Mouse (Mus musculus) midbrain, embryonic 10.5 days (tissue): ENCODE results near the gene Gm11492. TPM values are rescaled to one million over a fixed set of nuclear protein-coding genes. Genes with fewer than 3 reads are reported as not detected.
A peak's percentile ranks its signal among the peaks of the same experiment; 100 is the strongest.

ENCODE experiments used
- DNase-seq: peaks from one replicate; pipeline ENCODE4 v3.0.0-alpha.2; 2017; ENCODE audit warnings: low spot score
- H3K27ac ChIP-seq: fragments of 300-500 bp; sonication (generic); replicated peaks from 2 replicates; pipeline ENCODE4 v1.5.1; 2016; ENCODE audit warnings: mild to moderate bottlenecking
- H3K27me3 ChIP-seq: fragments of 300-500 bp; sonication (generic); 2 replicates; pipeline ENCODE4 v1.6.1; 2016; ENCODE audit warnings: low read depth, mild to moderate bottlenecking; ENCODE audit not compliant: poor library complexity, severe bottlenecking
- H3K36me3 ChIP-seq: fragments of 300-500 bp; sonication (generic); 2 replicates; pipeline ENCODE4 v1.6.1; 2016; ENCODE audit warnings: mild to moderate bottlenecking, moderate library complexity
- H3K4me1 ChIP-seq: fragments of 300-500 bp; sonication (generic); 2 replicates; pipeline ENCODE4 v1.6.1; 2016
- H3K4me3 ChIP-seq: fragments of 300-500 bp; sonication (generic); 2 replicates; pipeline ENCODE4 v1.5.1; 2016; ENCODE audit warnings: mild to moderate bottlenecking, moderate library complexity
- H3K9me3 ChIP-seq: fragments of 300-500 bp; sonication (generic); replicated peaks from 2 replicates; pipeline ENCODE4 v1.6.1; 2016; ENCODE audit warnings: mild to moderate bottlenecking
- WGBS: fragments of 180-500 bp; shearing (Covaris S2); methylation state at CpG from one replicate; pipeline ENCODE4 v1.1.7; 2016; 5-methylcytosine and 5-hydroxymethylcytosine counted together
- polyA plus RNA-seq: library from polyadenylated mRNA; unstranded; fragments of >200 nt; fragmentation: Nextera tagmentation; extraction: Ambion mirVana; gene quantifications from 2 replicates; pipeline ENCODE4 v1.2.1, GENCODE M21; 2016

Gm11492 gene
- polyA plus RNA-seq, 1 experiment from 2014 or later: not detected

DNA sequence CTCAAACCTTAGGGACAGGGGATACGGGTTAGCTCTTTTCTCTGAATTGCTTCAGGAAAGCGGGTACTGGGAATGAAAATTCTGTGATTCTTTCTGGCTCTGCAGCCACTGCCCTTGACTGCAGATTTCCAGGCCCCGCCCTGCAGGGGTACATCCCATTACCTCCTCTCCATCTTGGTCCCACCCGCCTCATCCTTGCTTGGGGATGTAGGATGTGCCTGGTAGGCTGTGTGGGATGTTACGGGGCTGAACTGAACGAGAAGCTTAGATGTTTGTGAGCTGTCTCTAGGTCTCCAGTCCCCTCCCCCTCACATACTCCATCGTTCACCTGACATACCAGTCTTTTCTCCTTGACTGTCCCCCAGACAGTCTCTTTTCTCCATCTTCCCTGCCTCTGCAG, 29.5 kb downstream of the Gm11492 start:
- Histone ChIP-seq H3K4me3 (peak overlapping the region; percentile 84), H3K27me3 (no peaks in the 10 kb centered on the region), H3K4me1 (peaks cover 57% of the 10 kb centered on the region), H3K36me3 (peaks cover 64% of the 10 kb centered on the region), H3K27ac (peak overlapping the region; percentile 94), H3K9me3 (no peaks in the 10 kb centered on the region)
- WGBS: 17% methylated on average over 7 of the region's 7 CpGs
- no peak for DNase-seq

DNA sequence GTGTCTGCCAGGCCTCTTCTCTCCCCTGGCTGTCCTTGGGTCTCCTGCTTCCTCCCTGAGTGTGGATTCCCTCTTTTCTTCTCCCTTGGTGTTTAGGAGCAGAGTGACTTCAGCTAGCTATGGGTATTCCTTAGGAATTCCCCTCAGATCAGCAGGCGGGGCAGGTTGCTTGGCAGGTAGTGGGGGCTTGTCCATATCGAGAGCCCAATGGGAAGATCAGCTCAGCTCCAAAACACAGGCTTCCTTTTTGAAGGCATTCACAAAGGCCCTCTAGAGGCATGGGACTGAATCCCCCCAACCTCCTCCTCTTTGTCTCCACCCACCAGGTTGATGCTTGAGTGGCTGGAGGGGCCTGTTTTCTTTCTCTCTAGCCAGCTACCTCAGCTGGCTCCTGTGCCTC, 30.0 kb downstream of the Gm11492 start:
- no peaks in the 10 kb centered on the region for H3K9me3 ChIP-seq
- H3K4me3 ChIP-seq: peak overlapping the region; percentile 84
- H3K4me1 ChIP-seq: peaks cover 55% of the 10 kb centered on the region
- peaks cover 69% of the 10 kb centered on the region for H3K36me3 ChIP-seq
- peak overlapping the region; percentile 94 for H3K27ac ChIP-seq
- 46% methylated on average over 2 of the region's 2 CpGs for WGBS
- H3K27me3 ChIP-seq: no peaks in the 10 kb centered on the region
- no peak for DNase-seq

DNA sequence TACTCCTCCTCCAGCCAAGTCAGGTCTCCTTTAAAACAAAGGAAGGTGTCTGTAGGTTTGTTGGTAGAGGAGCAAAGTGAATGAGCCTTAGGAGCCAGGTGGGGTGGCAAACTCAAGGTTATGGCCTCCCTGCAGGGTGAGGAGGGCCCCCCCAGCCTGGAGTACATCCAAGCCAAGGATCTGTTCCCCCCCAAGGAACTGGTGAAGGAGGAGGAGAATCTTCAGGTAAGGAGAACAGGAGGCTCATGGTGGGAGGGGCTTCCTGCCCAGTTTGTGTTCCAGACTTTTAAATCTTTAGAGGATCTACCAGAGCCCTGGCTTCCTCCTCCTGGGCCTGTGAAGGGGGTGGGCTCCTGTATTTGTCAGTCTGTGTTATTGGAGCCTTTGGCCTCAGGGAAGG, 30.6 kb downstream of the Gm11492 start:
- Histone ChIP-seq H3K36me3 (peaks cover 75% of the 10 kb centered on the region), H3K4me1 (peaks cover 54% of the 10 kb centered on the region), H3K9me3 (no peaks in the 10 kb centered on the region), H3K4me3 (peak overlapping the region; percentile 84; the same call in 1 of the 2 replicates), H3K27me3 (no peaks in the 10 kb centered on the region), H3K27ac (peak overlapping the region; percentile 94)
- no peak for DNase-seq

DNA sequence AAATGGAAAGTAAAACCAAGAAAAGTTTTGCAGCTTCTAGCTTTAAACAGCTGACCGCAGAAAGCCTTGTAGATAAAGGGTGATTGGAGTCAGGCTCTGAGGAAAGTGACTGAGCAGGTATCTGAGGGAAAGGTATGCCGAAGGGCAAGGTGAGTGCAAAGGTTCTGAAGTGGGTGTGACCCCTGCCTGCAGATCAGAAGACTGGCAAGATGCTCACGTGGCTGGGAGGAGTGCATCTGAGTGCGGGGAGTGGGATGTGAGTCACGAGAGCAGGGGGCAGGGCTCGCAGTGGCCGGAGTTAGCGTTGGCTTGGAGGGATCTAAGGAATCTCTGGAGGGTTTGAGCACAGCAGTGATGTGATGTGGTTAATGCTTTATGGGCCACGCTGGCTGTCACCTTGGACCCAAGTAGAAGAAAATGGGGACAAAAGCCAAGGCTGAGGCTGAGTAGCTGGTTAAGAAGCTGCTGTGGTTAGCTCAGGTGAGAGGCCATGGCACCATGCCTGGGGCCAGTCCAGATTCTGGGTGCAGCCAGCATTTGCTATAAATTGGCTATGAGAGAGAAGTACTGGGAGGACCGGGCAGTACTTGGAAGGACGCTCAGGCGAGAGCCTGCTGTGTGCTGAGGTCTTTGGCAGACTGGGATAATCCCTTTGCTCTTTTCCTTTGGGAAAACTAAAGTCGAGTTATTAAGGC, 33.1 kb downstream of the Gm11492 start:
- no peak for DNase-seq
- Histone ChIP-seq H3K4me1 (peaks cover 29% of the 10 kb centered on the region), H3K36me3 (peaks cover 87% of the 10 kb centered on the region), H3K27ac (no peak overlapping the region), H3K4me3 (no peak overlapping the region), H3K27me3 (no peaks in the 10 kb centered on the region), H3K9me3 (no peaks in the 10 kb centered on the region)
- WGBS: 92% methylated on average over 13 of the region's 13 CpGs

DNA sequence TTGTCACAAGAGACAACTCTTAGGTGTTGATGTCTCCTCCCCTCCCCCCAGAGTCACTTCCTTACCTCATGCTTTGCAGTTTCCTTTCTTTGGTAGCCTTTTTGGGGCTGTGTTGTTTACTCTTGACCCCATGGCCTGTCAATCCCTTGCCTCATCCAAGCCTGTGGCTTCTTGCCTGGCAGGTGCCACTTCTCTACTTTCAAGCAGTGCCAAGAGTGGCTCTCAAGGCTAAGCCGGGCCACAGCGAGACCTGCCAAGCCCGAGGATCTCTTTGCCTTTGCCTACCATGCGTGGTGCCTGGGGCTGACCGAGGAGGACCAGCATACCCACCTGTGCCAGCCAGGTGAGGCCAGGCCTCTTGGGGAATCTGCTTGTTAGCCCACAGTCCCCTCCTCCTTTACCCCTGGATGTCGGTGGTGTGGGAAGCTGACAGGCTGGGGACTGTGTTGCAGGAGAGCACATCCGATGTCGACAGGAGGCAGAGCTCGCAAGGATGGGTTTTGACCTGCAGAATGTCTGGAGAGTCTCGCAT, 33.9 kb downstream of the Gm11492 start:
- Histone ChIP-seq H3K27me3 (no peaks in the 10 kb centered on the region), H3K4me3 (no peak overlapping the region), H3K27ac (no peak overlapping the region), H3K4me1 (peaks cover 21% of the 10 kb centered on the region), H3K36me3 (peaks cover 93% of the 10 kb centered on the region), H3K9me3 (no peaks in the 10 kb centered on the region)
- DNase-seq: no peak
- 92% methylated on average over 10 of the region's 10 CpGs for WGBS

DNA sequence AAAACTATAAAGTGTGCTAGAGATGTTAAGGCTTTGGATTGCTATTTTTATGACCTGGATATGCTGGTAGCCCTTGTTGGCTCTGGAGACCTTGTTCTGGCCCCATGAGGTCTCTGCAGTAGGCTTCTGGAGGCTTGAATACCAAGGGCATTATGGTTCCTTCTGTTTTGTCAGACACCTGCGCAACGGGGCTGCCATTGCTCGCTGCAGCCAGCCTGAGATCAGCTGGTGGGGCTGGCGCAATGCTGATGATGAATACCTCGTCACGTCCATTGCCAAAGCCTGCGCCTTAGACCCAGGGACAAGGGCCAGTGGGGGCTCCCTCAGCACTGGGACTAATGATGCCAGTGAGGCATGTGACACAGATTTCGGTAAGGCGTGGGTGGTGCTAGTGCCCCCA, 35.8 kb downstream of the Gm11492 start:
- Histone ChIP-seq H3K27me3 (no peaks in the 10 kb centered on the region), H3K4me1 (peaks cover 2% of the 10 kb centered on the region), H3K9me3 (no peaks in the 10 kb centered on the region), H3K4me3 (no peak overlapping the region), H3K27ac (no peak overlapping the region), H3K36me3 (peaks cover 100% of the 10 kb centered on the region)
- DNase-seq: no peak
- WGBS: 98% methylated on average over 9 of the region's 9 CpGs

DNA sequence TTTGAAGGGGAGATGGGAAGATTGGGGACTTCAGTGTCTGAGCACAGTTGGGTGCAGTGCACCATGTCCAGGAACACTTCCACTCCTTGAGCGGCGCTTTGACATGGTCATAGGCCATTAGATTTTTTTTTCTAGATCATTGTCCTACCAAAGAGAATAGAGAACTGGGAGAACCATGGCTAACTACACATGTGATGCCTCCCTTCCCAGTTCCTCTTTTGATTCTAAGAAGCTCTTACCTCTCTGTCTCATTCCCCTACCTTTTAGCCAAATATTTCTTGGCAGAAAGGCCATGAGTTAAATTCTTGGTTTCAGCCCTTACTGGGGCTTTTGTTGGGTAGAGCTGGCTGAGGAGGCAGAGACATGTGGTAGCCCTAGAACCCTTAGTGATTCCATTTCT, 37.1 kb downstream of the Gm11492 start:
- peaks cover 100% of the 10 kb centered on the region for H3K36me3 ChIP-seq
- H3K4me3 ChIP-seq: no peak overlapping the region
- DNase-seq: no peak
- no peaks in the 10 kb centered on the region for H3K27me3 ChIP-seq
- H3K27ac ChIP-seq: no peak overlapping the region
- WGBS: 91% methylated on average over 2 of the region's 2 CpGs
- no peaks in the 10 kb centered on the region for H3K4me1 ChIP-seq
- H3K9me3 ChIP-seq: no peaks in the 10 kb centered on the region

DNA sequence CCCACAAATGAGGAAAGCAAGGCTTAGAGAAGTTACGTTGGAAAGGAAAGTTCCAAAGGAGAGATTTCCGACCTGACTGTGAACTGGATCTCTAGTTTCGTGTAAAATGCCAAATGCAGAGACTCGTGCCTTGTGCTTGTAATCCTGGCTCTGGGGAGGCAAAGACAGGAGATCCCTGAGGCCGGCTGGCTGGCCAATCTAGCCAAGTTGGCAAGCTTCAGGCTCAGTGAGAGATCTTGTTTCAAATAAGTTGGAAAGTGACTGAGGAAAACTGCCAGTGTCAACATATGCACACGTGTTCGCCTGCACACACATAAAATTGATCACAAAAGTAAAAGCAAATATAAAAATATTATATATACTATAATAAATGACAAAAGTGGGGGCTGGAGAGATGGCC, 42.8 kb downstream of the Gm11492 start:
- H3K9me3 ChIP-seq: no peaks in the 10 kb centered on the region
- DNase-seq: no peak
- peaks cover 100% of the 10 kb centered on the region for H3K36me3 ChIP-seq
- no peak overlapping the region for H3K27ac ChIP-seq
- no peaks in the 10 kb centered on the region for H3K4me1 ChIP-seq
- H3K4me3 ChIP-seq: no peak overlapping the region
- 93% methylated on average over 7 of the region's 7 CpGs for WGBS
- H3K27me3 ChIP-seq: no peaks in the 10 kb centered on the region

DNA sequence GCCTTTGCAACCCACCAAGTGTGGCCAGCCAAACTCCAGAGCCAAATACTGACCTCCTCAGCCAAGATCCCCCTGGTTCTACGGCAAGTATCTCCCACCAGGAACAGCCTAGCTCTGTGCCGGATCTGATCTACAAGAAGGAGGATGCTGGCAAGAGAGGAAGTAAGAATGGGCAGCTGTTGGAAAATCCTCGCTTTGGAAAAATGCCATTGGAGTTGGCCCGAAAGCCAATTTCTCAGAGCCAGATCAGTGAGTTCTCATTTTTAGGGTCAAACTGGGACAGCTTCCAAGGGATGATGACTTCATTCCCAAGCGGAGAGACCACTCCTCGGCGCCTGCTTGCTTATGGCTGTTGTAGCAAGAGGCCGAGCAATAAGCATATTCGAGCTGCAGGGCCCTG, 45.1 kb downstream of the Gm11492 start:
- Histone ChIP-seq H3K9me3 (peaks cover under 1% of the 10 kb centered on the region; the same call in 1 of the 2 replicates), H3K36me3 (peaks cover 100% of the 10 kb centered on the region), H3K27ac (no peak overlapping the region), H3K27me3 (no peaks in the 10 kb centered on the region), H3K4me1 (no peaks in the 10 kb centered on the region), H3K4me3 (no peak overlapping the region)
- 96% methylated on average over 9 of the region's 9 CpGs for WGBS
- no peak for DNase-seq

DNA sequence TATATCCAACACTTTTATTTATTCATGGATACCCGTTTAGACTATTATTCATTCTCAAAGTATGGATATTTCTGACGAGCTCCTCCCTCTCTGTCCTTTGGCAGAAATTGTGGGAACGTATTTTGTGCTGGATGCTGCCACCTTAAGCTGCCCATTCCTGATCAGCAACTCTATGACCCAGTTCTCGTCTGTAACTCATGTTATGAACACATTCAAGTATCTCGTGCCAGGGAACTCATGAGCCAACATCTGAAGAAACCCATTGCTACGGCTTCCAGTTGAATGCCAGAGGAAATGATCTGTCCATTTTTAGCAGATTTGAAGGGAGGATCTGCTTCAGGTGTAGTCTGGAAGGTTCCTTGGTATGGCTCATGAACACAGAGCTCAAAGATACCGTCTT, 47.5 kb downstream of the Gm11492 start:
- WGBS: 96% methylated on average over 7 of the region's 7 CpGs
- Histone ChIP-seq H3K36me3 (peaks cover 100% of the 10 kb centered on the region), H3K4me3 (no peak overlapping the region), H3K4me1 (no peaks in the 10 kb centered on the region), H3K27me3 (no peaks in the 10 kb centered on the region), H3K9me3 (peaks cover 9% of the 10 kb centered on the region), H3K27ac (no peak overlapping the region)
- no peak for DNase-seq

DNA sequence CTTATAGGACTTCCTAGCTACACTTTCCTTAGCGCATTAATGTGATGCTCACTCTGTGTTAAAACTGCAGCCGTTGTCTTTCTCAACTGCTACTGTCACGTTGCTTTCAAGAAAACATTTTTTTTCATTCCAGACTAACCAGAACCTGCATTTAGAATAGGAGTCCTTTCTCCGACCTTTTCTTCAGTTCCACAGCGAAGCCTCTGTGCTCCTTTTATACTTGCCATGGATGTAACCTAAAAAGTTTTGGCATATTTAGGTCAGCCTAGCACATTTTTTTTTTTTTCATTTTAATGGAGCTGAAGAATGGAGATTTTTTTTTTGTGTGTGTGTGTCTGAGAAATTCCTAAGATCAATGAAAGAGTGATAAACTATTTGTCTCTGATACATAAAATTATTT, 49.1 kb downstream of the Gm11492 start:
- H3K27me3 ChIP-seq: no peaks in the 10 kb centered on the region
- no peak overlapping the region for H3K27ac ChIP-seq
- H3K36me3 ChIP-seq: peaks cover 99% of the 10 kb centered on the region
- WGBS: 95% methylated on average over 5 of the region's 5 CpGs
- H3K4me3 ChIP-seq: no peak overlapping the region
- no peak for DNase-seq
- peaks cover 9% of the 10 kb centered on the region for H3K9me3 ChIP-seq
- H3K4me1 ChIP-seq: no peaks in the 10 kb centered on the region

DNA sequence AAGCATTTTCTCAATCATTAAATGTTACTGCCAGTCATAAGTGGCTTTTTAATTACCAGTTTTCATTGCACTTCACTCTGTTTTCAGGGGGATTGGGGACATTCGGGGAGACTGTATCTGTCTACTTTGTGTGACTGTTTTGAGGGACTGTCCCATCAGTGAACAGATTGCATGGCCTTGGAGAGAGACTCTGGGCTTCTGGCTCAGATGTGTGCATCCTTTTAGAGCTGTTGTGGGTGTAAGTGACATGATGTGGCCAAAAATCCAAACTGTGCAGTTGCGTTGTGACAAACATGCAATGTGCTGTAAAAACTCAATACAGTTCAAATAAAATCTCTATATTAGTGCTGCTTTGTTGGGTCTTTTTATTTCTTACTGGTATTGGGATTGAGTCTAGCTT, 49.5 kb downstream of the Gm11492 start:
- no peaks in the 10 kb centered on the region for H3K4me1 ChIP-seq
- WGBS: 97% methylated on average over 2 of the region's 2 CpGs
- no peaks in the 10 kb centered on the region for H3K27me3 ChIP-seq
- DNase-seq: no peak
- H3K4me3 ChIP-seq: no peak overlapping the region
- peaks cover 9% of the 10 kb centered on the region for H3K9me3 ChIP-seq
- H3K36me3 ChIP-seq: peaks cover 98% of the 10 kb centered on the region
- H3K27ac ChIP-seq: no peak overlapping the region

DNA sequence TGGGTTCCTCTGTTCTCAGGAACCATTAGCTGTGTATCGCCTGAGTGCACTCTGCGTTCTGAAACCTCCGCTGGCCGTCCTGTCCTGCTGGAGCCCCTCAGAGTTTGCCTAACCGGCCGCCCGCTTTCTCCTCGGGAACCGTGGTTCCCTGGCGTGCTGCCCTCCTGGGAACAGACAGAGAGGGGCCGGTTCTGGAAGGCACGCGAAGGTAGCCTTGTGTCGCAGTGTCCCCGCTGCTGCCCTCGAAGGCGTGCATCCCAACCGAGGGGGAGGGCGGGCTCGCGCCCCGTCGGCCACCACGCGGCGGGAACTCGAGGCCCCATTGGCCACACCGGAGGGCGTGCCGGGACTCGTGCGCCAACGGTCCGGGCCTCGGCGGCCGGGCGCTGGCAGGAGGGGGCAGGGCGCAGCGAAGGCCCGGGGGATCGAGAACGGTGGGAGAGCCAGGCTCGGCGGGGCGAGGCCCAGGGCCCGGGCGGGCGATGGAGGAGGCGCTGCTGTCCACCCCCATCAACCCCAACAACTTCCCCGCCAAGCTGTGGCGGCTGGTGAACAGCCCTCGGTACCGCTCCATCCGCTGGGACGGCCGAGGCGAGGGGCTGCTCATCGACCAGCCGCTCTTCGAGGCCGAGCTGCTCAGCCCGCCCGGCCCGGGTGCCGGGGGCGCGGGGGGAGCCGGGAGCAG, 50.5 kb downstream of the Gm11492 start, which contains the start of gene Hsf5:
Hsf5 (plus strand) TSS at position 375 of the 685 bp plus-strand sequence.
- Histone ChIP-seq H3K27ac (no peak within 1 kb of the TSS), H3K4me3 (no peak within 1 kb of the TSS), H3K9me3 (peaks cover 9% of the 10 kb centered on the region), H3K27me3 (no peaks in the 10 kb centered on the region), H3K36me3 (peaks cover 95% of the 10 kb centered on the region), H3K4me1 (no peaks in the 10 kb centered on the region)
- no peak for DNase-seq
- 91% methylated on average over 69 of the region's 69 CpGs for WGBS
